Mouse (Mus musculus) liver, embryonic 15.5 days (tissue): ENCODE measurements around the gene Rpa2. TPM values are rescaled to one million over a fixed set of nuclear protein-coding genes. Genes with fewer than 3 reads are reported as not detected.

ENCODE experiments used
- ATAC-seq: fragments of 200-750 bp; cut with Nextera tagmentation; 2 replicates; pipeline ENCODE4 v1.8.0; 2017; ENCODE audit warnings: moderate number of reproducible peaks, mild to moderate bottlenecking, moderate library complexity; ENCODE audit not compliant: insufficient read depth
- H3K27ac ChIP-seq: fragments of 300-500 bp; sonication (generic); replicated peaks from 2 replicates; pipeline ENCODE4 v1.5.1; 2015; ENCODE audit warnings: mild to moderate bottlenecking, inconsistent platforms
- H3K27me3 ChIP-seq: fragments of 300-500 bp; sonication (generic); 2 replicates; pipeline ENCODE4 v1.6.1; 2015; ENCODE audit warnings: mild to moderate bottlenecking, inconsistent platforms
- H3K36me3 ChIP-seq: fragments of 300-500 bp; sonication (generic); replicated peaks from 2 replicates; pipeline ENCODE4 v1.6.1; 2015; ENCODE audit warnings: moderate library complexity, mild to moderate bottlenecking, inconsistent platforms
- H3K4me1 ChIP-seq: fragments of 300-500 bp; sonication (generic); replicated peaks from 2 replicates; pipeline ENCODE4 v1.6.1; 2015; ENCODE audit warnings: inconsistent platforms
- H3K4me2 ChIP-seq: fragments of 300-500 bp; sonication (generic); 2 replicates; pipeline ENCODE4 v1.6.1; 2015; ENCODE audit warnings: moderate library complexity, mild to moderate bottlenecking, inconsistent platforms
- H3K4me3 ChIP-seq: fragments of 300-500 bp; sonication (generic); replicated peaks from 2 replicates; pipeline ENCODE4 v1.5.1; 2015; ENCODE audit warnings: mild to moderate bottlenecking, inconsistent platforms
- H3K9ac ChIP-seq: fragments of 300-500 bp; sonication (generic); 2 replicates; pipeline ENCODE4 v1.6.1; 2015; ENCODE audit warnings: moderate library complexity, mild to moderate bottlenecking, inconsistent platforms
- H3K9me3 ChIP-seq: fragments of 300-500 bp; sonication (generic); replicated peaks from 2 replicates; pipeline ENCODE4 v1.6.1; 2016; ENCODE audit warnings: inconsistent platforms
- WGBS: fragments of 180-500 bp; shearing (Covaris S2); methylation state at CpG from one replicate; pipeline ENCODE4 v1.1.7; 2015; ENCODE audit warnings: mixed read lengths; ENCODE audit not compliant: insufficient replicate concordance; 5-methylcytosine and 5-hydroxymethylcytosine counted together
- polyA plus RNA-seq: library from polyadenylated mRNA; unstranded; fragments of >200 nt; fragmentation: Nextera tagmentation; extraction: Ambion mirVana; gene quantifications from 2 replicates; pipeline ENCODE4 v1.2.1, GENCODE M21; 2015

Rpa2 gene
- polyA plus RNA-seq, 1 experiment from 2014 or later: 81.3 TPM

- ATAC-seq: no peak
- WGBS: 41% methylated on average over 11 of the region's 11 CpGs
- no peak overlapping the region for H3K27ac ChIP-seq
- 0 out of 2 replicates have a peak, but pooled peaks cover 8% of the 10 kb centered on the region for H3K27me3 ChIP-seq
- no peak overlapping the region for H3K9ac ChIP-seq
- H3K4me1 ChIP-seq: peaks cover 23% of the 10 kb centered on the region
- H3K9me3 ChIP-seq: no peaks in the 10 kb centered on the region
- H3K4me3 ChIP-seq: no peak overlapping the region
- no peaks in the 10 kb centered on the region for H3K36me3 ChIP-seq
- H3K4me2 ChIP-seq: no peak overlapping the region
Measured at GRCm38 (mm10) chr4:132743992-132744911, 23.9 kb upstream of the Rpa2 start.

GRCm38 (mm10) chr4:132746911-132747517 is 21.1 kb upstream of the Rpa2 start:
- Histone ChIP-seq H3K9ac (no peak overlapping the region), H3K27ac (peak overlapping the region; percentile 70), H3K4me1 (peaks cover 23% of the 10 kb centered on the region), H3K27me3 (no peaks in the 10 kb centered on the region), H3K4me3 (no peak overlapping the region), H3K9me3 (no peaks in the 10 kb centered on the region), H3K36me3 (no peaks in the 10 kb centered on the region), H3K4me2 (peak overlapping the region; percentile 46)
- ATAC-seq: 0 out of 2 replicates have a peak, but pooled peaks have one; percentile 8
- 65% methylated on average over 9 of the region's 9 CpGs for WGBS

- no peaks in the 10 kb centered on the region for H3K27me3 ChIP-seq
- WGBS: 19% methylated on average over 9 of the region's 9 CpGs
- H3K4me3 ChIP-seq: peak overlapping the region; percentile 30
- ATAC-seq: peak; percentile 51
- peak overlapping the region; percentile 70 for H3K27ac ChIP-seq
- H3K4me1 ChIP-seq: peaks cover 23% of the 10 kb centered on the region
- H3K4me2 ChIP-seq: peak overlapping the region; percentile 46
- H3K9ac ChIP-seq: no peak overlapping the region
- no peaks in the 10 kb centered on the region for H3K9me3 ChIP-seq
- no peaks in the 10 kb centered on the region for H3K36me3 ChIP-seq
Measured at GRCm38 (mm10) chr4:132747664-132748259, 20.4 kb upstream of the Rpa2 start.

GRCm38 (mm10) chr4:132748778-132749177 is 19.4 kb upstream of the Rpa2 start:
- H3K4me2 ChIP-seq: no peak overlapping the region
- 65% methylated on average over 4 of the region's 4 CpGs for WGBS
- ATAC-seq: no peak
- no peaks in the 10 kb centered on the region for H3K36me3 ChIP-seq
- no peak overlapping the region for H3K27ac ChIP-seq
- H3K9ac ChIP-seq: no peak overlapping the region
- no peaks in the 10 kb centered on the region for H3K27me3 ChIP-seq
- H3K9me3 ChIP-seq: no peaks in the 10 kb centered on the region
- no peak overlapping the region for H3K4me3 ChIP-seq
- H3K4me1 ChIP-seq: peaks cover 21% of the 10 kb centered on the region

GRCm38 (mm10) chr4:132749258-132749982 is 18.7 kb upstream of the Rpa2 start:
- no peak overlapping the region for H3K27ac ChIP-seq
- H3K36me3 ChIP-seq: no peaks in the 10 kb centered on the region
- peaks cover 14% of the 10 kb centered on the region for H3K4me1 ChIP-seq
- no peak overlapping the region for H3K9ac ChIP-seq
- 62% methylated on average over 6 of the region's 6 CpGs for WGBS
- no peak for ATAC-seq
- no peaks in the 10 kb centered on the region for H3K27me3 ChIP-seq
- H3K9me3 ChIP-seq: no peaks in the 10 kb centered on the region
- H3K4me3 ChIP-seq: no peak overlapping the region
- H3K4me2 ChIP-seq: no peak overlapping the region

GRCm38 (mm10) chr4:132752992-132753391 is 15.1 kb upstream of the Rpa2 start:
- Histone ChIP-seq H3K9ac (no peak overlapping the region), H3K27me3 (peaks cover 34% of the 10 kb centered on the region), H3K9me3 (no peaks in the 10 kb centered on the region), H3K27ac (no peak overlapping the region), H3K36me3 (no peaks in the 10 kb centered on the region), H3K4me2 (no peak overlapping the region), H3K4me3 (no peak overlapping the region), H3K4me1 (peaks cover 8% of the 10 kb centered on the region)
- 35% methylated on average over 6 of the region's 6 CpGs for WGBS
- ATAC-seq: no peak

GRCm38 (mm10) chr4:132756974-132757373 is 11.2 kb upstream of the Rpa2 start, which contains the start of gene Smpdl3b:
Gene Smpdl3b (minus strand): TSS chr4:132757252.
- Histone ChIP-seq H3K27me3 (peaks cover 54% of the 10 kb centered on the region), H3K9me3 (no peaks in the 10 kb centered on the region), H3K4me3 (peak within 1 kb of the TSS; percentile 44), H3K4me1 (peaks cover 15% of the 10 kb centered on the region), H3K36me3 (no peaks in the 10 kb centered on the region), H3K4me2 (peak within 1 kb of the TSS; percentile 62), H3K27ac (no peak within 1 kb of the TSS), H3K9ac (no peak within 1 kb of the TSS)
- 1% methylated on average over 22 of the region's 22 CpGs for WGBS
- no peak for ATAC-seq

GRCm38 (mm10) chr4:132757633-132758351 is 10.3 kb upstream of the Rpa2 start:
- peaks cover 54% of the 10 kb centered on the region for H3K27me3 ChIP-seq
- WGBS: 61% methylated on average over 7 of the region's 7 CpGs
- 0 out of 2 replicates have a peak overlapping the region, but pooled peaks have one; percentile 62 for H3K4me2 ChIP-seq
- H3K36me3 ChIP-seq: no peaks in the 10 kb centered on the region
- H3K9me3 ChIP-seq: no peaks in the 10 kb centered on the region
- no peak overlapping the region for H3K4me3 ChIP-seq
- H3K27ac ChIP-seq: no peak overlapping the region
- H3K9ac ChIP-seq: no peak overlapping the region
- no peak for ATAC-seq
- peaks cover 15% of the 10 kb centered on the region for H3K4me1 ChIP-seq

GRCm38 (mm10) chr4:132760296-132760695 is 7.8 kb upstream of the Rpa2 start:
- Histone ChIP-seq H3K4me3 (no peak overlapping the region), H3K36me3 (no peaks in the 10 kb centered on the region), H3K4me1 (peaks cover 15% of the 10 kb centered on the region), H3K9me3 (no peaks in the 10 kb centered on the region), H3K27me3 (peaks cover 47% of the 10 kb centered on the region), H3K4me2 (0 out of 2 replicates have a peak overlapping the region, but pooled peaks have one; percentile 3), H3K9ac (no peak overlapping the region), H3K27ac (no peak overlapping the region)
- no peak for ATAC-seq
- 23% methylated on average over 3 of the region's 3 CpGs for WGBS

GRCm38 (mm10) chr4:132762602-132763001 is 5.5 kb upstream of the Rpa2 start:
- Histone ChIP-seq H3K9me3 (no peaks in the 10 kb centered on the region), H3K27ac (no peak overlapping the region), H3K4me1 (peaks cover 16% of the 10 kb centered on the region), H3K27me3 (peaks cover 24% of the 10 kb centered on the region), H3K4me2 (no peak overlapping the region), H3K4me3 (no peak overlapping the region), H3K9ac (no peak overlapping the region), H3K36me3 (no peaks in the 10 kb centered on the region)
- WGBS: 65% methylated on average over 6 of the region's 6 CpGs
- no peak for ATAC-seq
